Mouse (Mus musculus): Measurements from ENCODE around the gene Slc16a14. TPM values are rescaled to one million over a fixed set of nuclear protein-coding genes. Genes with fewer than 3 reads are reported as not detected.

Slc16a14 gene
- total RNA-seq, 2 experiments from 2014 or later, result 0.38 to 0.51 TPM

DNA sequence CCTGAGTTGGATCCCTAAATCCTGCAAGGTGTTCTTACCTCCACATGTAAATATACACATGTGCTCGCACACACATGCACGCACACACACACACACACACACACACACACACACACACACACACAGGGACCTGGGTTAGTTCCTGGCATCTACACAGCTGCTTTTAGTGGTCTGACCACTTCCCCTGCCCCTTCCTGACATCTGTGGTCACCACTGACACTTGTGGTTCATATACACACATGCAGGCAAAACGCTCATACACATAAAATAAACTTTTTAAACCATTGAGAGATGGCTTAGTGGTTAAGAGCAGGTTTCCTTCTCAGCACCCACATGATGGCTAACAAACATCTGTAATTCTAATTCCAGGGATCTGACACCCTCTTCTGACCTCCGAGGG, 19.9 kb downstream of the Slc16a14 start:
- DNase-seq, result no peak
- intact Hi-C loops (cut with DNase I), result no loop called here

DNA sequence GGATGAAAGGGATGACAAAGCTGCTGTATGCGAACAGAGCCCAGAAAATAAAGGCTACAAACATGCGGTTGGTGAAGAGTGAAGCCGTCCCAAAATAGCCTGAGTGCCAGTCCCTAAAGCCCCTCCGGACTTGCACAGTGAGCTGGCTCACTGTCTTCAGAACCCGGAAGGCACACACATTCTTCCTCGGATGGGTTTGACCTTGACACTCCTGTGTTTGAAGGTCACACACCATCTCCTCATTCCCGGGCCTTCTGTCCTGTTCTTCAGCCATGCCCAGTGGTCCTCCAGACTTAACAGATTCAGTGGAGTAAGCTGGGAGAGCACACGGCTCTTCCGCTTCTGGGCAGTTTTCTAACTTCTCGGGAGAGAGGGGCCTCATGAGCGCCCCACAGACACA, 22.4 kb downstream of the Slc16a14 start:
- no peak for DNase-seq
- intact Hi-C loops (cut with DNase I), result no loop called here

DNA sequence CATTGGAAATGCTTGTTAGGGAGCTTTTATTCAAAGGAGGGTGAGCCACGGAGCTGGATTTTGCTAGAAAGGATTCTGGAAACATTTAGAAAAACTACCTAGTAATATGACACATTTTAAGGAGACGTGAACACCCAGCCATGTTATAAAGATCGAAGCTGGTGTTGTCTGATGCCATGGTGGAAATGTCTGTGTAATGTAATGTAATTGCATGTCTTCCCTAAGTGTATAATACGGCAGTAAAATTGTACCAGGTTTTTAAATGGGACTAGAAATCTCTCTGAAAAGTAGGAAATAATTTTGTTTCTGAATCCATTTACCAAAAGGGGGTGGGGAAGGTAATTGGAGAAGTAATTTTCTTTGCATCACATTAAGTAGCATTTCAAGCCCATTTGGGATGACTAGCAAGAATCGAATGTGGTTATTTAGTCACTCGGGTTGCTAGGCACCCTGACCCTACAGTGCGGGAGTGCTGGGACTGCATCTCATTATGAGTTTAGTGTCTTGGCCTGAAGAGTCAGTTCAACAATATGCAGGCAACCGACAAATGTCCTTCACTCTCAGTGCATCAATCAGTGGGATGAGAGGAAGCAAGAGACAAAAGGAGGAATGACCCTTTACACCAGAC, 24.6 kb downstream of the Slc16a14 start:
- intact Hi-C loops (cut with DNase I), result no loop called here
- DNase-seq, result no peak

DNA sequence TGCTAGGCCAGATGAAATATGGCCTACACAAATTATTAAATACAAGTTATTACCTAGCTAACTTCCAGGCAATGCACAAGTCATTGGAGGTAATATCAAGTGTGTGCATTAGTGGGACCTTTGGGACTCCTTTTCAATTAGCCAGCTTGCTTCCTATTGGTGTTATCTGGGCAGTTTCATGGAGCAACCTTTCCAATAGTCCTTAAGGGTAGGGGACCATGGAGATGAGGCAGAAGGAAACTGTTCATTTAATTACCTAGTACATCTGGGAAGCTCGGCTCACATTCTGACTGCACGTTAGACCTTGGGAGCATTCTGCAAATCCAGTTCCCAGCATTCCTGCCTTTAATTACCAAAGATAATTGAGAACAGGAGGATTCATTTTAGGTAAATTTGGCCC, 30.5 kb downstream of the Slc16a14 start:
- no peak for DNase-seq
- intact Hi-C loops (cut with DNase I), result no loop called here

DNA sequence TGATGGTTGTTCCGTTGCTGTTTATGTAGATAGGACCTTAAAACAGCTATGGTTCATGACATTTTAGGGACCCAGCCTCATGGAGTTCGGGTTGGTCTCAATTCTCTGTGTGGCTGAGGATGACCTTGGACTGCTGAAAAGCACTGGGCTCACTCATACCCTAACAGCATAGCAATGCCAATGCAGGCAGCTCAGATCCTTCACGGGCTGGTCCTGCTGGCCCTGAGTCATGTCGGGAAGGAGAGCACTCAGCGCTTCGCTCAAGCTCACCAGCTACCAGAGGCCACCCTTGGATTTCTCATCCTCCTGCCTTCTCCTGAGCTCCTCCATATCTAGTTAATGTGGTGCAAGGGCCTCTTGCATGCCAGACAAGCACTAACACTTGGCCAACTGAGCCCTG, 35.8 kb downstream of the Slc16a14 start:
- intact Hi-C loops (cut with DNase I), result no loop called here
- DNase-seq, result no peak

DNA sequence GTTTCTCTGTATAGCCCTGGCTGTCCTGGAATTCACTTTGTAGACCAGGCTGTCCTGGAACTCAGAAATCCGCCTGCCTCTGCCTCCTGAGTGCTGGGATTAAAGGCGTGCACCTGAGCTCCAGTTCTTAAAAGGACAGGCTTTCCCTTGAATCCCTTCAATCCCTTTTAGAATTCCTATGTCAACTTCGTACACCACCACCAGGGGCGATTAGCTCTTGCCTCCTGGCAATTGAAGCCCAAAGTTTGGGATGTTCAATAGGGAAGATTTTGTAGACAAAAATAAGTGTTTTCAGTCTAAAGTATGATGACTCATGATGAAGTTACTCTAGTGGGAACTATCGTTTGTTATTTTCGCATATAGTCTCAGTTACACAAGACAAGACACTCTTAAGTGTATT, 37.6 kb downstream of the Slc16a14 start:
- no peak for DNase-seq
- intact Hi-C loops (cut with DNase I), result no loop called here

DNA sequence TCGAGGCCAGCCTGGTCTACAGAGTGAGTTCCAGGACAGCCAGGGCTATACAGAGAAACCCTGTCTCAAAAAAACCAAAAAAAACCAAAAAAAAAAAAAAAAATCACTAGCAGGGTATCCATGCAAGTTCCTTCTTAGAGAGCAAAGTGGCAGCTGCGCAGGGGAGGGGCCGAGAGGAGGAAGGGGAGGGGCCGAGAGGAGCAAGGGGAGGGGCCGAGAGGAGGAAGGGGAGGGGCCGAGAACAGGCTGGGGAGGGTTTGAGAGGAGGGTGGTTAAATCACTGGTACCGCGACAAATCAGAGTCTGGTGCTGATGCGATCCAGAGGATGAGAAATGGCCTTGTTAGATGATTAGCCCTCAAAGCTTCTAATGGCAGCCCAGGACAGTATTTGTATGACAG, 43.2 kb downstream of the Slc16a14 start:
- intact Hi-C loops (cut with DNase I), result no loop called here

DNA sequence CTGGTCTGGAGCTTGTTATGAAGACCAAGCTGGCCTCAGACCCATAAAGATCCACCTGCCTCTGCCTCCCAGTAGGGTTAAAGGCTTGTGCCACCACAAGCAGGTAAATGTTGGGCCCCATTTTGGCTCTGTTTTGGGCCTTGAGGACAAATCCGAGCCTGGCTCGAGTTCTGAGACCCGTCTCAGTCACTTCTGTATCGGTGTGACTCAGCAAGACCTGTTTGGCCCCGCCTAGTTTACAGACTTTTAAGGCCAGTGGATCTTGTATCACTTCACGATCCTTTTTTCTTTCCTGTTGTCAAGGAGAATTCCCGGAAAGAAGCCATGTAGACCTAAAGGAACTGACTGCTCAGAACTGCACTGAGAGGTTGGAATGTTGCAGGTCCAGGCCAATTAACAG, 44.4 kb downstream of the Slc16a14 start:
- DNase-seq, result no peak
- intact Hi-C loops (cut with DNase I), result no loop called here

More for the DNA sequence above, 43.2 kb downstream of the Slc16a14 start:
- no peak for DNase-seq

DNA sequence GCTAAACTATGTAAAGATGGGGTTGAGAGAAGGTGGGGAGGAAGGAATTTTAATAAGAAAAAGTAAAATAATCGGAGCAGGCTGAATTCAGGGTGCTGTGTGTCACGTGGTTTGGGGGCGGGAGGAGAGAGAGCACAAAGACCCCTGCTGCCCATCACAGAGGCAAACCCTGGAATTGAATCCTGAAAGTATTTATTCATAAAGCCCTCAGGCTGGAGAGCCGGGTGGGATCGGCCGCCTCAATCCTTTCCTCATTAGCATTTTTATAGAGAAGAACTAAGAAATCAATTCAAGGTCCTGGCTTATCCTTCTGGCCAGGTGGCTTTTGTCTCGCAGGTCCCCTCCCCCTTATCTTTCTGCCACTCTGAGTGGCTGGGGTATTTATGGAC, 44.9 kb downstream of the Slc16a14 start:
- intact Hi-C loops (cut with DNase I), result no loop called here
- no peak for DNase-seq

DNA sequence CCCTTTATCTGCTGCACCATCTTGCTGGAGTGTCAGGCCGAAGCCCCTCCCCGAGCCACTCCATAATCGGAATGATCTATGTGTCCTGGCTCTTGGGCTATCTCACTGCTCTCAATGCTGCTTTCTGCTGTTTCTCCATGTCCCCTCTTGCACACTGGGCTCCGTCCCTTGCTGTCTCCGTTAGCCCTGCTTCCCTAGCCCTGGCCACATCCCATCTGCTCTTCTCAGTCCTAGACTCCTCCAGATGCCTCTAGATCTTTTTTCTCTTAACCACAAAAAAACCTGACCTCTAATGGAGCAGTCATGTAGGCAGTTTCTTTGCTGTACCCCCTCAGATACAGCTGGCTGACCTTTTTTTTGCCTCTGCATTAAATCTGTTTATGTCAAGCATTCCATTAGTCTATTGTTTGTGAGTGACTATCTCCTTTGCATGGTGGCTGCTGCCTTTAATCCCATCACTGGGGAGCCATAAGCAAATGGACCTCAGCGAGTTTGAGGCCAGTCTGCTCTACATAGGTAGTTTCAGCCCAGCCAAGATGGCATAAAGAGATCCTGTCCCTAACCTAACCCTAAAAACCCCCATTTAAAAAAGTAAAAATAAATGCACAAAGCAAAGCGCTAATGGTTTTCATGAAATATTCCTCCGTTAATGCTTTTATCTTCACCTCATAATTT, 45.5 kb downstream of the Slc16a14 start:
- no peak for DNase-seq
- intact Hi-C loops (cut with DNase I), result no loop called here

DNA sequence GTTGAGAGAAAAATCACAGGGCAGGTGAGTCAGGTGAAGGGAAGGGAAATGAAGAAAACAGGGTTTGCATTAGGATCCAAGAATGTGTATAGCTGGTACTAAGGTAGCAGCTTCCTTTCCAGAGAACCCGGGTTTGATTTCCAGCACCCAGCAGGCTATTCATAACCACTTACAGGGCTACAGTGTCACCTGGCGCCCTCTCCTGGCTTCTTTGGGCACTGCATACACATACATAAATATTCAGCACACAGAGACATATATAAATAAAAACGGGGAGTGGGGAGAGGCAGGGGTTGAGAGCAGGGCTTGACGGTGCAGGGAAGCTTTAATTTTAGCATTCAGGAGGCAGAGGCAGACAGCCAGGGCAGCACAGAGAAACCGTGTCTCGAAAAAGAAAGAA, 49.0 kb downstream of the Slc16a14 start:
- intact Hi-C loops (cut with DNase I), result no loop called here
- DNase-seq, result no peak

DNA sequence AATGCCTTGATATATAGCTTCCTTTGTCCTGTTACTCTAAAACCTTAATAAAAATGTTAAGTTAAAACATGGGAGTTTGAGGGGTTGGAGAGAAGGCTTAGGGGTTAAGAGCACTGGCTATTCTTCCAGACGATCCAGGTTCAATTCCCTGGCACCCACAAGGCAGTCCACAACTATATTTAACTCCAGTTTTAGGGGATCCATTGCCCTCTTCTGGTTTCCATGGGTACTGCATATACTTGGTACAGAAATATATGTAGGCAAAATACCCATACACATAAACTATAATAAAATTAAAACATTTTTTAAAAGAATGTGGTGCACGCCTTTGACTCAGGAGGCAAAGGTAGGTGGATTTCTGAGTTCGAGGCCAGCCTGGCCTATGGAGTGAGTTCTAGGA, 49.8 kb downstream of the Slc16a14 start:
- intact Hi-C loops (cut with DNase I), result no loop called here

DNA sequence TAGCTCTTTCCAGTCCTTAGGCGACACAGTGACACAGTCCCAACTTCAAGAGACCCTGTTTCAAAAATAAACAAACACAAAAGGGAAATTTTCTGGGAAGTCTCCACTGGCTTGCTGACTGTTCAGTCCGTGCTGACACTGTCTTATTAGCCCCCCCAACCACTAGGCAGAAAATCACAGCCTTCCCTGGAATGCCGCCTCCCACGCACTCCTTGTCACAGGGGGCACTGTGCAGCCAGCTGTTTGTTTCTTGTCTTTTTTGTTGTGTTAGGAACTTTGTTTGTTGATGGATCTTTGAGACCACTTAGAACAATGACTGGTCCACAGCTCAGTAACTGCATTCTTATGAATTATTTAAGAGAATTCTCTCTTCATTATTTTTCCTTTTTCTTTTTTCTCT, 51.0 kb downstream of the Slc16a14 start:
- DNase-seq, result no peak
- intact Hi-C loops (cut with DNase I), result loop anchor here (5.0 kb wide), 1 partner anchor 152 kb away; no protein-coding TSS in a partner anchor

More for the DNA sequence above, 49.8 kb downstream of the Slc16a14 start:
- DNase-seq, result peak in 1 of 2 experiments; percentile 10

DNA sequence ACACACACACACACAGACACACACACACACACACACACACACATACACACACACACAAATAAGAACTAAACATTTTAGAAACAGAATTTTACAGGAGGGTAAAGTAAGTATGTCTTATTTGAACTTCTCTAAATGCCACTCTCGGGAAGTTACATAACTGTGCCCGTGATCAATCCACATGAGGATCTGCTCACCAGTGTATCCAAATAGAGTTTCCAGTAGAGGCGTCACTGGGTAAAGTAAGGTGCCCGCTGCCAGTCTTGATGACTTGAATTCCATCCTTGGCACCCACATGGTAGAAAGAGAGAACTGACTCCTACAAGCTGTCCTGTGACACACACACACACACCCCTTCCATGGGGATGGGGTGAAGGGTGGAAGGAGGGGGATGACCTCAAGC, 52.0 kb downstream of the Slc16a14 start:
- intact Hi-C loops (cut with DNase I), result loop anchor here (5.0 kb wide), 1 partner anchor 151 kb away; no protein-coding TSS in a partner anchor
- no peak for DNase-seq

DNA sequence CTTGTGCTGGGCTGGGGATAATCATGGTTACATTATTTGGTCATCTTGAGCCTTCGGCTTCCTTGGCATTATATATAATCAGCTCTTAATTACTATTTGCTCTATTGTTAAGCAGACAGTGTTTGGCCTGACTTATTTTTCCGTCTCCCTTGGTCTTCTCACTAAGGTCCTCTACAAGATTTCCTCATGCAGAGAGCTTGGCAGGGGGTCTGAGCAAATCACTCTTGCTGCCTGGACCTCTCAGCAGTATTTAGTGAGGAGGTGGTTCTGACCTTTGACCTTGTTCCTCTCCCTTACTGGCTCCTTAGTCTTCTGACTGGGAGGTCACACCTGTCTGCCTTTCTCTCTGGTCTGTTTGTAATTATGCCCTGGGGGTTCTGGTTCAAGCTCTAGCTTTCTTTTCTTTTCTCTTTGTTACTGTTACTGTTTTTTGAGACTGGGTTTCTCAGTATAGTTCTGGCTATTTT, 52.8 kb downstream of the Slc16a14 start:
- intact Hi-C loops (cut with DNase I), result loop anchor here (5.0 kb wide), 1 partner anchor 150 kb away; no protein-coding TSS in a partner anchor
- no peak for DNase-seq

DNA sequence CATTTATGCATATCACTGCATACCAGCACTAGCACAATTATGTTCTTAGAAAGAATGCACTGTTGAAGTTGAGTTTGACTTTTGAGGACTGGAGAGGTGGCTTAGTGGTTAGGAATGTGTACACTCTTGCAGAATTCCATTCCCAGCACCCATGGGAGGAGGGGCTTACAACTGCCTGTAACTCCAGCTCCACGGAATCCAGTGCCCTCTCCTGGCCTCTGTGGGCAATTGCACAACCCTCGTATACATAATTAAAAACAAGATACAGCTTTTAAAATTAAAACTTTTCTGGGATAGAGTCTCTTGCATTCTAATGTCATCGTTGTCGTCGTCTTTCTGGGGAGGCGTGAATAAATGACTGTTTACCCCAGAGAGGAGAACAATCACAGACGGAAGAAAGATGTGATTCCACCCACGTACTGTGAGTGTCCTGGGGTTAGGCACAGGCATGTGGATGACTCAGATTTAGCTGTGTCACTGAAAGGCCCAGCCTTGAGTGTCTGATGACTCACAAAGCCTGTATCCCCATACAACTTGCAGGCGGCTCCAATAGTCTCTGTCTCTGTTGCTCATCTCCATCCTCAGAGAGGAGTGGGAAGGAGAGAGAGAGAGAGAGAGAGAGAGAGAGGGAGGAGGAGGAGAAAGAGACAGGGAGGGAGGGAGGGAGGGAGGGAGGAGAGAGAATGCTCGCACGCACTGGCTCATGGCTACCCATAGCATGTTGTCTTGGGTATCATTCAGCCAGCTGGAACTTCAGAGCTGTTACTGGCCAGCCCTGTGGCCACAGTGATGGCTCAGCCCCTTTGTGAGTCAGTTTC, 53.5 kb downstream of the Slc16a14 start:
- intact Hi-C loops (cut with DNase I), result loop anchor here (5.0 kb wide), 1 partner anchor 149 kb away; no protein-coding TSS in a partner anchor
- no peak for DNase-seq

DNA sequence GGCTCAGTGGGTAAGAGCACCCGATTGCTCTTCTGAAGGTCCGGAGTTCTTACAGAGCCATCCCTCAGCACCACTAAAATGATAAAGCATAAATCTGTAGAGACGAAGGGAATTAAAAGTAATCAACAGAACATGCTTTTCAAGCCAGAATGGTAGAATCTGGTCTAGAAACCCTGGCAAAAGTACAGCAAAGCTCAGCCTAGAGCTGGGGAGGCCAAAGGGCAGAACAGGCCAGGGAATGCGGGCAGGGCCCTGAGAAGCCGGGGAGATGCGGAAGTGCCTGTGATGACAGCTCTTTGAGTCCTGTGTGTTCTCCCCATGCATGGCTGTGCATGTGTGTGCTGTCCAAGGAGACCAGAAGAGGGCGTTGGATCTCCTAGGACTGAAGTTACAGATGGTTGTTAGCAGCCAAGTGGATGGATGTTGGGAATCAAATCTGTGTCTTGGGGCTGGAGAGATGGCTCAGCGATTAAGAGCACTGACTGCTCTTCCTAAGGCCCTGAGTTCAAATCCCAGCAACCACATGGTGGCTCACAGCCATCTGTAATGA, 55.3 kb downstream of the Slc16a14 start:
- intact Hi-C loops (cut with DNase I), result loop anchor here (5.0 kb wide), 1 partner anchor 147 kb away; no protein-coding TSS in a partner anchor
- DNase-seq, result no peak

DNA sequence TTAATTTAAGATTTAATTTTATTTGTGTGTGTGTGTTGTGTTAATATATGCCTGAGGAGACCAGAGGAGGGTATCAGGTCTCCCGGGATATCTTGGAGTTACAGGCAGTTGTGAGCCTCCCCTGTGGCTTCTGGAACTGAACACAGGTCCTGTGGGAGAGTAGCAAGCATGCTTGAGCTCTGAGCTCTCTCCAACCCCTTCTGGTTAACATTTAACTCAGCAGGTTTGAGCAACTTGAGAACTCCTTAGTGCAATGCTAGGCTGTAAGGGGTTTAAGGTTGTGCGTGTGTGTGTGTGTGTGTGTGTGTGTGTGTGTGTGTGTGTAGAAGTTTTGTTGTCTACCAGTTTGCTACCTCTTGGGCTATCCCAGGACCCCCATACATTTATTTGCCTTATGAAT, 57.3 kb downstream of the Slc16a14 start:
- DNase-seq, result no peak
- intact Hi-C loops (cut with DNase I), result no loop called here

DNA sequence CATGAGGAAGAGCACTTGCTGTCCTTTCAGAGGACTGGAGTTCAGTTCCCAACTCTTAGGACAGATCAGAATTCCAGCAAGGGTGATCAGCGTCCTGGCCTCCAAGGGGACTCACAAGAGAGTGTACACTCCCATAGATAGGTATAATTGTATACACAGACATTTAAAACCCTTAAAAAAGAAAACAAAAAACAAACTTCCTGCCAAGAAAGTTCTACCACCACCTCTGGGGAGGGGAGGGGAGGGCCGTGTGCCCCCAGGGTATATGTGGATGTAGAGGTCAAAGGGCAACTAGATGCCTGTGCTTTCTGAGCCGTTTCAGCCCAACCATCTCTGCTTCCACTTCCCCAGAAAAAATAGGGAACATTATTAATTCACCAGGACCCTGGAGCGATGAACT, 62.0 kb downstream of the Slc16a14 start:
- intact Hi-C loops (cut with DNase I), result no loop called here

DNA sequence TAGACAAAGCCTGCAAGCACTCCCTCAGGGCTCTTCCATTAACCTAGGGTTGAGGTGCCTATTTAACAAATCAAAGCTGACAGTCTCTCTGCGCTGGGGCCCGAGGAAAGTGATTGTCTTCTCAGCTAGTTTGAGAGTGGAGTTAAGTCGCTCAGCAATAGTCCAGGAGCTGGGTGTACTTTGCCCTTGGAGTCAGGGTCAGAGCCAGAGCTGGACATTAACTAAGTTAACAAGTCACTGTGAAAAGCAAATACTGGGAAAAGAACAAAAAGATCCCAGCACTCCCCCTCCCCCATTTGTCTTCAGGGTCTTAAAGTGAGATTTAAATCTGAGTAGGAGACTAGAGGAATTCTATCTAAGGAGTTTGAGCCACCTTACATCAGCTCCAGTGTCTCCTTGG, 62.8 kb downstream of the Slc16a14 start:
- intact Hi-C loops (cut with DNase I), result no loop called here
- DNase-seq, result no peak

More for the DNA sequence above, 62.0 kb downstream of the Slc16a14 start:
- no peak for DNase-seq

DNA sequence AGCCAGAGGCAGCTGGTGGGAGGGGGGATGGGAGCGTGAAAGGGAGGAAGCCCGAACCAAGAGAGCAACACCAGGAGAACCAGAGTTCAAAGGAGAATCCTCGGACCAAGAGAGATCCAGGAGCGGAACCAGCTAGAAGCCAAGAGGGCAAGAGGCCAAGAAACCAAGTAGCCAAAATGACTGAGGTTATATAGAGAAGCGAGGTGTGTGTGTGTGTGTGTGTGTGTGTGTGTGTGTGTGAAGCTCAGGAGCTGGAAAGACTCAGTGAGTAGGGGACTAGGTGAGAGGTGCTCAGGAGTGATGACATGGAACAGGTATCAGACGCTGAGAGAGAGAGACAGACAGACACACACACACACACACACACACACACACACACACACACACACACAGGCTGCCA, 63.8 kb downstream of the Slc16a14 start:
- intact Hi-C loops (cut with DNase I), result no loop called here
- no peak for DNase-seq

Measured in heart, postnatal 14 days (tissue).